Mouse (Mus musculus) liver, embryonic 14.5 days (tissue): ENCODE results near the gene B9d1. TPM values are rescaled to one million over a fixed set of nuclear protein-coding genes. Genes with fewer than 3 reads are reported as not detected.

ENCODE experiments used
- ATAC-seq: fragments of 200-750 bp; cut with Nextera tagmentation; 2 replicates; pipeline ENCODE4 v1.8.0; 2017; ENCODE audit warnings: moderate number of reproducible peaks, mild to moderate bottlenecking, moderate library complexity; ENCODE audit not compliant: insufficient read depth
- DNase-seq, 3 experiments: peaks; one replicate each; pipeline ENCODE4 v3.0.0-alpha.2; 2012 to 2013; ENCODE audit warnings: low read depth in 3 of 3, low spot score in 3 of 3
- H3K27ac ChIP-seq: fragments of 300-500 bp; sonication (generic); 2 replicates; pipeline ENCODE4 v1.5.1; 2014; ENCODE audit warnings: moderate library complexity, mild to moderate bottlenecking, control low read depth, inconsistent platforms
- H3K27me3 ChIP-seq: fragments of 300-500 bp; sonication (generic); 2 replicates; pipeline ENCODE4 v1.6.1; 2014; ENCODE audit warnings: mild to moderate bottlenecking, low read length, moderate library complexity; ENCODE audit not compliant: control insufficient read depth, insufficient read depth
- H3K36me3 ChIP-seq: fragments of 300-500 bp; sonication (generic); replicated peaks from 2 replicates; pipeline ENCODE4 v1.6.1; 2014; ENCODE audit warnings: low read depth; ENCODE audit not compliant: control insufficient read depth, insufficient read depth
- H3K4me1 ChIP-seq, 2 experiments: fragments of 200-500 bp in 1 of 2; fragments of 300-500 bp in 1 of 2; sonication (generic) in 1 of 2; replicated peaks; 2 replicates each; pipeline ENCODE4 v1.6.1; 2012 to 2014; ENCODE audit warnings: antibody characterized with exemption in 1 of 2, inconsistent platforms in 1 of 2, low read length in 1 of 2; ENCODE audit not compliant: control insufficient read depth in 2 of 2, insufficient read depth in 2 of 2
- H3K4me2 ChIP-seq: fragments of 300-500 bp; sonication (generic); 2 replicates; pipeline ENCODE4 v1.6.1; 2014; ENCODE audit warnings: low read depth, mild to moderate bottlenecking, control low read depth, moderate library complexity
- H3K4me3 ChIP-seq, 2 experiments: fragments of 200-500 bp in 1 of 2; fragments of 300-500 bp in 1 of 2; sonication (generic) in 1 of 2; 2 replicates each; pipeline ENCODE4 v1.5.1; 2012 to 2014; ENCODE audit warnings: low read depth in 2 of 2, low read length in 2 of 2, mild to moderate bottlenecking in 2 of 2, control low read depth in 1 of 2, inconsistent platforms in 1 of 2, moderate library complexity in 1 of 2; ENCODE audit not compliant: insufficient read depth in 1 of 2
- H3K9ac ChIP-seq: fragments of 300-500 bp; sonication (generic); replicated peaks from 2 replicates; pipeline ENCODE4 v1.6.1; 2014; ENCODE audit warnings: mild to moderate bottlenecking, control low read depth, moderate library complexity
- H3K9me3 ChIP-seq: fragments of 300-500 bp; sonication (generic); 2 replicates; pipeline ENCODE4 v1.6.1; 2016; ENCODE audit warnings: low read length, mixed read lengths; ENCODE audit not compliant: control insufficient read depth
- CTCF ChIP-seq: IDR thresholded peaks from 2 replicates; pipeline ENCODE4 v1.5.1; 2016; ENCODE audit warnings: antibody characterized with exemption, low read depth, control low read depth
- EP300 ChIP-seq: IDR thresholded peaks from 2 replicates; pipeline ENCODE4 v1.6.1; 2016; ENCODE audit warnings: antibody characterized with exemption, low read depth
- WGBS: fragments of 180-500 bp; shearing (Covaris S2); extraction: QIAGEN DNeasy Blood & Tissue Kit; methylation state at CpG from one replicate; pipeline ENCODE4 v1.1.7; 2014; ENCODE audit not compliant: insufficient replicate concordance; 5-methylcytosine and 5-hydroxymethylcytosine counted together
- polyA plus RNA-seq, 2 experiments: library from polyadenylated mRNA; depleted of rRNA in 1 of 2; stranded (reverse) in 1 of 2; unstranded in 1 of 2; fragments of >200 nt; fragmentation: Nextera tagmentation in 1 of 2; extraction: Ambion mirVana in 1 of 2; gene quantifications; 2 replicates each; pipeline versions ENCODE4 v1.2.1 to v1.2.3; 2012 to 2014

B9d1 gene
- polyA plus RNA-seq, 2 experiments = 1.8 to 2.2 TPM

GRCm38 (mm10) chr11:61485541-61486457, 19.1 kb upstream of the B9d1 start:
- Histone ChIP-seq H3K27me3 (no peaks in the 10 kb centered on the region), H3K9ac (no peak overlapping the region), H3K36me3 (no peaks in the 10 kb centered on the region), H3K4me2 (no peak overlapping the region), H3K4me1 (no peaks in the 10 kb centered on the region), H3K9me3 (no peaks in the 10 kb centered on the region), H3K4me3 (no peak overlapping the region), H3K27ac (no peak overlapping the region)
- TF ChIP-seq EP300 (no peak), CTCF (no peak)
- no peak for ATAC-seq
- WGBS = 72% methylated on average over 22 of the region's 22 CpGs
- no peak for DNase-seq

DNA sequence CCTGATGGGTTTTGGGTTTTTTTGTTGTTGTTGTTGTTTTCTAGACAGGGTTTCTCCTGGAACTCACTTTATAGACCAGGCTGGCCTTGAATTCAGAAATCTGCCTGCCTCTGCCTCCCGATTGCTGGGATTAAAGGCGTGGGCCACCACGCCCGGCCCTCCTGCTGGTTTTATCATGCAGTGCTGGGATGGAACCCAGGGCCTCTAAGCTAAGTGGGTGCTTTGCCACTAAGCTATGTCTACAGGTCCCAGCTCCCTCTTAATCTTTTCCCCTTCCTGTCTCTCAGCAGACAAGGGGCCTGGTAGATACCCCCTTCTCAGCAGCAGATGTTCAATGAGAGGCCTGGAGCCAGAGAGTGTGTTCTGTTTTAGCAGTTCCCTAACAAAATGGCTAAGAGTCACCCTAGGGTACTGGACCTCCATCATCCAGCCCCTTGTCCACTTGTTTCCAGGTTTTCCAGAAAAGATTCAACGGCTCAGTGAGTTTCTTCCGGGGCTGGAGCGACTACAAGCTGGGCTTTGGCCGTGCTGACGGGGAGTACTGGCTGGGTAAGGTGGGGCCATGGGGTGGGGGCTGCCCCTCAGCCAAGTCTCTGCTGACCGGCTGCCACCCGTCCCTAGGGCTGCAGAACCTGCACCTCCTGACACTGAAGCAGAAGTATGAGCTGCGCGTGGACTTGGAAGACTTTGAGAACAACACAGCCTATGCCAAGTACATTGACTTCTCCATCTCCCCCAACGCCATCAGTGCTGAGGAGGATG, 18.3 kb upstream of the B9d1 start:
- Histone ChIP-seq H3K4me3 (no peak overlapping the region), H3K9ac (no peak overlapping the region), H3K36me3 (no peaks in the 10 kb centered on the region), H3K4me1 (no peaks in the 10 kb centered on the region), H3K27ac (no peak overlapping the region), H3K27me3 (no peaks in the 10 kb centered on the region), H3K9me3 (no peaks in the 10 kb centered on the region), H3K4me2 (no peak overlapping the region)
- ATAC-seq = no peak
- 79% methylated on average over 14 of the region's 14 CpGs for WGBS
- TF ChIP-seq CTCF (no peak), EP300 (no peak)
- no peak for DNase-seq

DNA sequence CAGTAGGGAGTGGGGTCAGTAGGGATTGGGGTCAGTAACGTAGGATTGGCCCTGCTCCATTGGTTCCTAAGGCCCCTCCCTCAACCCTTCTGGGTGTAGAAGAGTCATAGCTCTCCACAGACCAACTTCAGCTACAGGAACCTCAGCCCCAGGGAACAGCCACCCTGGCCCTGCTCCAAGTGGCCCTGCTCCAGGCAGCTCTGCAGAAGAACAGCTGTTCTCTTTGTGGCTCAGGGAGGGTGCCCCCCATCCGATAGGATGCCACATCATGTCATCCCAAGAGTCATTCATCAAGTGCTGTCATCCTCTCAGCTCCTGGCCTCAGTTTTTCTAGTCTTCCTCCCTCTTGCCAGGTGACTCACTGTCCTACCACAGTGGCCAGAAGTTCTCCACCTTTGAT, 17.5 kb upstream of the B9d1 start:
- 74% methylated on average over 2 of the region's 2 CpGs for WGBS
- DNase-seq = no peak
- Histone ChIP-seq H3K4me3 (no peak overlapping the region), H3K4me2 (no peak overlapping the region), H3K4me1 (no peaks in the 10 kb centered on the region), H3K36me3 (no peaks in the 10 kb centered on the region), H3K9ac (no peak overlapping the region), H3K27me3 (no peaks in the 10 kb centered on the region), H3K9me3 (no peaks in the 10 kb centered on the region), H3K27ac (no peak overlapping the region)
- no peak for TF ChIP-seq CTCF
- TF ChIP-seq EP300 = no peak
- ATAC-seq = no peak

DNA sequence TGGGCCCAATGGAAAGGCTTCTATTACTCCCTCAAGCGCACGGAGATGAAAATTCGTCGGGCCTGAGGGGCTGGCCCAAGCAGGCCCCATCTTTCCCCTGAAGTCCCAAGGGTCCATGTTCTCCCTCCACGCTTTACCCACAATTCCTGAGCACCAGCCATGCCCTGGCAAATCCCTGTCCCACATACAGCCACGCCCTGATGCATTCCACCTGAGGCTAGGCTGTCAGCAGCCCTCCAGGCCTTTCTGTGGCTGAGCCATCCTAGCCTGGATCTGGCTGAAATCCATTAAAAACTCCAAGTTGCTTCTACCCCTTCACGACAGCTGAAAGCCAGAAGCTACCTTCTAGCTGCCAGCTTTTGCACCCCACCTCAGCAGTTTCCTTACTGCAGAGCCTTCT, 17.0 kb upstream of the B9d1 start:
- H3K4me3 ChIP-seq = no peak overlapping the region
- no peaks in the 10 kb centered on the region for H3K9me3 ChIP-seq
- ATAC-seq (no peak), DNase-seq (no peak)
- H3K9ac ChIP-seq = no peak overlapping the region
- peaks cover 0 to 3% of the 10 kb centered on the region in 2 experiments; a peak in 1 of 4 replicates for H3K4me1 ChIP-seq
- H3K27ac ChIP-seq = no peak overlapping the region
- no peaks in the 10 kb centered on the region for H3K27me3 ChIP-seq
- H3K4me2 ChIP-seq = no peak overlapping the region
- TF ChIP-seq EP300 (no peak), CTCF (no peak)
- WGBS = 76% methylated on average over 7 of the region's 7 CpGs
- no peaks in the 10 kb centered on the region for H3K36me3 ChIP-seq

GRCm38 (mm10) chr11:61489085-61489484, 15.9 kb upstream of the B9d1 start:
- no peak overlapping the region for H3K4me3 ChIP-seq
- no peak overlapping the region for H3K9ac ChIP-seq
- no peak for TF ChIP-seq CTCF
- TF ChIP-seq EP300 = no peak
- WGBS = 79% methylated on average over 2 of the region's 2 CpGs
- H3K4me2 ChIP-seq = no peak overlapping the region
- H3K4me1 ChIP-seq = peaks cover 0 to 6% of the 10 kb centered on the region in 2 experiments; a peak in 2 of 4 replicates
- no peaks in the 10 kb centered on the region for H3K9me3 ChIP-seq
- no peak for ATAC-seq
- no peaks in the 10 kb centered on the region for H3K36me3 ChIP-seq
- no peak overlapping the region for H3K27ac ChIP-seq
- H3K27me3 ChIP-seq = no peaks in the 10 kb centered on the region
- DNase-seq = no peak
